28 mouse cellular contexts compared by ENCODE assay signal in the genomic region with DNA sequence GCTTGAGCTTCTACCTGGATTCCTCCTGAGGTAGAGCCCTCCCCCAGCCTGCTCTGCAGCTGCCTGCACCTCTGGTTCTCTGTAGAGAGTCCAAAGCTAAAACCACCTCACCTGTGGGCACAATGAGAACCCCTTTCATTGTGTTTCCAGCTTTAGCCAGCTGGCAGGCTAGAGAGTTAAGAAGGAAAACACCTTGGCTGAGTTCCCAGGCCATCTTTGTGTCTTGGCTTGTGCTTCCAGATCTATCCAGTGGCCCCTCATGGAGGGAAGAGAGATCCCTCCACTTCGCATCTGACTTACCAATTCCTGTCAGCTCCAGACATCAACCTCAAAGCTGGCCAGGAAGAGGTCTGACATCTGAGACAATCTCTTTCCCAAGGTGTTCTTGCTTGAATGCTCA. TPM values are rescaled to one million over a fixed set of nuclear protein-coding genes. Genes with fewer than 3 reads are reported as not detected.
"Had no signal": no experiment of that assay in that cellular context is flagged by ENCODE, and none has a peak within 500 bp of the region (broad histone marks: within the 10 kb centered on the region; RNA-seq: fewer than 3 reads in every experiment).

No protein-coding gene starts in this region.

- H3K4me3 ChIP-seq: left cerebral cortex, adult 2 months; limb, embryonic 15.5 days; lung, embryonic 15.5 days; megakaryocyte, embryonic 14.5 days; neural tube, embryonic 12.5 days; neural tube, embryonic 15.5 days had no signal

- DNase-seq: kidney, adult 8-10 months; layer of hippocampus, postnatal 36 days; liver, postnatal 0 days; lung, postnatal 14 days; right cerebral cortex, adult 18-20 months; right cerebral cortex, postnatal 14 days; right cerebral cortex, postnatal 4 days; thymus, adult 2 months; thymus, postnatal 14 days; thymus, postnatal 4 days had no signal

- H3K9ac ChIP-seq: limb, embryonic 15.5 days; liver, embryonic 14.5 days; liver, postnatal 0 days; lung, embryonic 15.5 days; neural tube, embryonic 12.5 days; neural tube, embryonic 15.5 days had no signal

- H3K36me3 ChIP-seq: limb, embryonic 15.5 days; lung, embryonic 15.5 days; neural tube, embryonic 12.5 days; neural tube, embryonic 15.5 days had no signal

- H3K4me2 ChIP-seq: limb, embryonic 15.5 days; liver, embryonic 11.5 days; lung, embryonic 15.5 days; midbrain, embryonic 11.5 days; neural tube, embryonic 12.5 days; neural tube, embryonic 15.5 days had no signal

- H3K9me3 ChIP-seq: limb, embryonic 15.5 days; lung, embryonic 15.5 days; megakaryocyte, embryonic 14.5 days; neural tube, embryonic 12.5 days; neural tube, embryonic 15.5 days had no signal

- ATAC-seq: intestine, postnatal 0 days; liver, postnatal 0 days had no signal

- H3K27ac ChIP-seq: left cerebral cortex, adult 2 months; liver, embryonic 14.5 days; neural tube, embryonic 12.5 days; neural tube, embryonic 15.5 days; stomach, postnatal 0 days had no signal

RNA-seq across cellular contexts. Expression of a gene that starts 19.9 kb away (rescaled TPM):
- total RNA-seq: layer of hippocampus, adult 8-10 months; layer of hippocampus, postnatal 10 days; layer of hippocampus, postnatal 36 days; left cerebral cortex, adult 2 months; left cerebral cortex, postnatal 10 days had no signal
- polyA plus RNA-seq: intestine, embryonic 14.5 days; intestine, postnatal 0 days; kidney, embryonic 16.5 days; limb, embryonic 11.5 days; limb, embryonic 15.5 days; liver, embryonic 11.5 days; liver, postnatal 0 days; lung, embryonic 15.5 days; midbrain, embryonic 11.5 days; neural tube, embryonic 12.5 days; neural tube, embryonic 15.5 days; stomach, postnatal 0 days; thymus, adult 2 months had no signal

RNA-seq across cellular contexts. Expression of a gene that starts 35.7 kb away (rescaled TPM):
- total RNA-seq: layer of hippocampus, adult 8-10 months; layer of hippocampus, postnatal 10 days; layer of hippocampus, postnatal 36 days; left cerebral cortex, adult 2 months; left cerebral cortex, postnatal 10 days had no signal
- polyA plus RNA-seq: intestine, embryonic 14.5 days; intestine, postnatal 0 days; kidney, embryonic 16.5 days; limb, embryonic 11.5 days; limb, embryonic 15.5 days; liver, embryonic 11.5 days; liver, embryonic 14.5 days; liver, postnatal 0 days; lung, embryonic 15.5 days; midbrain, embryonic 11.5 days; neural tube, embryonic 12.5 days; neural tube, embryonic 15.5 days; stomach, embryonic 14.5 days; stomach, postnatal 0 days had no signal

RNA-seq across cellular contexts. Expression of a gene that starts 36.4 kb away (rescaled TPM):
- total RNA-seq: layer of hippocampus, postnatal 36 days; left cerebral cortex, adult 2 months had no signal
- polyA plus RNA-seq: intestine, postnatal 0 days had no signal

RNA-seq across cellular contexts. Expression of a gene that starts 48.4 kb away (rescaled TPM):
- total RNA-seq: layer of hippocampus, postnatal 36 days had no signal
- polyA plus RNA-seq: intestine, embryonic 14.5 days; intestine, postnatal 0 days; kidney, embryonic 16.5 days; limb, embryonic 11.5 days; limb, embryonic 15.5 days; liver, embryonic 11.5 days; liver, embryonic 14.5 days; liver, postnatal 0 days; lung, embryonic 15.5 days; midbrain, embryonic 11.5 days; neural tube, embryonic 12.5 days; neural tube, embryonic 15.5 days; stomach, embryonic 14.5 days; stomach, postnatal 0 days; thymus, adult 2 months had no signal
